Mouse (Mus musculus) lung, adult 2 months (tissue): ENCODE measurements around the gene Ldlrap1. TPM values are rescaled to one million over a fixed set of nuclear protein-coding genes. Genes with fewer than 3 reads are reported as not detected.

Source experiments
- DNase-seq: peaks from one replicate; pipeline ENCODE4 v3.0.0; 2022
- H3K4me1 ChIP-seq: fragments of 200-500 bp; 2 replicates; pipeline ENCODE4 v1.6.1; 2011; ENCODE audit warnings: low read length; ENCODE audit not compliant: control insufficient read depth, insufficient read depth
- H3K4me3 ChIP-seq: fragments of 200-500 bp; replicated peaks from 2 replicates; pipeline ENCODE3; 2011; ENCODE audit warnings: low read depth, mild to moderate bottlenecking, control low read depth, low read length; ENCODE audit errors: extremely low read depth
- CTCF ChIP-seq: fragments of 200-500 bp; IDR thresholded peaks from 2 replicates; pipeline ENCODE4 v1.5.1; 2011; ENCODE audit warnings: mild to moderate bottlenecking, low read length, control low read depth; ENCODE audit not compliant: insufficient read depth
- POLR2A ChIP-seq: fragments of 200-500 bp; IDR thresholded peaks from 2 replicates; pipeline ENCODE4 v1.6.1; 2011; ENCODE audit warnings: low read depth, mild to moderate bottlenecking, control low read depth, low read length, borderline replicate concordance; ENCODE audit errors: extremely low read depth
- whole genome bisulfite sequencing: fragments of 180-500 bp; shearing (Covaris S2); methylation state at CpG from one replicate; pipeline ENCODE4 v1.1.7; 2018; 5-methylcytosine and 5-hydroxymethylcytosine counted together
- polyA plus RNA-seq: library from polyadenylated mRNA; depleted of rRNA; stranded (reverse); fragments of >200 nt; gene quantifications from 2 replicates; pipeline ENCODE4 v1.2.3, GENCODE M21; 2012

Ldlrap1 gene
- polyA plus RNA-seq, 1 experiment, result 30.6 TPM

DNA sequence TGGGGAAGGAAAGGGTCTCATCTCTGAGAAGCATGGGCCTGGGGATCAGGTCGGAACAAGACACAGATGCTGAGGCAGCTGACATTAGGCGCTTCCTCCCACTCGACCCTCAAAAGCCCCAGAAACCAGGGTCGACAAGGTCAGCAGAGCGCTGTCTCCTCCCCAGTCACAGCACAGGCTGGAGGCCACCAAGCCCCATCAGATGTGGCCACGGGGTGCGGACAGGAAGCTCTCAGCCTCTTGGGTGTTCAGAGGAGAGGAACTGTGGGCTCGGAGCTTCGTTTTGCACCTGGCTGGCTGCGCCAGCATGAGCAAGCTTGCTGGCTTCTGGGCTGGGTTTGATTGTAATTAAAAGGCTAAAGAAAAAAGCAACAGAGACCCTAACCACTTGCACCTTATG is 13.5 kb downstream of the Ldlrap1 start:
- no peak for DNase-seq
- Histone ChIP-seq H3K4me1 (peaks cover 37% of the 10 kb centered on the region), H3K4me3 (no peak overlapping the region)
- WGBS, result 49% methylated on average over 10 of the region's 10 CpGs
- TF ChIP-seq POLR2A (no peak), CTCF (no peak)

DNA sequence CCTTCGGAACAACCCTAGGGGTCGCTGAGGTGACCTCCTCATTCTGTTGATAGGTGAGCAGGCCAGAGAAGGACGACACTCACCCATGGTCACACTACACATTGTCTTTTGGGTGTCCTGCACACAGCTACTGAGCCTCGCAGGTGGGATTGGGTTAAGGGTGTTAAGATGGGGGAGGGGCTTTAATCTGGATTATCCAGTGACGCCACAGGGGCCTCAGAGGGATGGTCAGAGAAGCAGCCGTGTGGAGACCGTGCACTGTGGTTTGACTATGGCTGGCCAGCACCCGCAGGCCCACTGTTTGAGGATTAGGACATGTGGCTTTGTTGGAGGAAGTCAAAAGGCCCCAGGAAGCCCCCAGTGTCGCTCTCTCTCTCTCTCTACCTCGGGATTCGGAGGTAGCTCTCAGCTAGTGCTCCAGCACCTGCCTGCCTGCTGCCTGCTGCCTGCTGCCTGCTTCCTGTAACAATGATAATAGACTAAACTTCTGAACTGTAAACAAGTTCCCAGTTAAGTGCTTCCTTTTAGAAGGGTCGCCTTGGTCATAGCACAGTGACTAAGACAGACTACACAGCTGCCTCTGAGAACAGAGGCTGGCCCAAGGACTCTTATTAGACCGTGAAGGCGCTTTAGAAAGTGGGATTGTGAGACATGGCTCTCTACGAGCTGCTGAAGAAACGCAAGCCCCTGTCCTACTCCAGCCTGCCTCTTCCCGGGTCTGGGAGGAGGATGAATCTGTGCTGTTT is 14.1 kb downstream of the Ldlrap1 start:
- DNase-seq, result no peak
- TF ChIP-seq POLR2A, result no peak
- no peak for TF ChIP-seq CTCF
- H3K4me3 ChIP-seq, result no peak overlapping the region
- peaks cover 32% of the 10 kb centered on the region for H3K4me1 ChIP-seq
- 44% methylated on average over 17 of the region's 17 CpGs for WGBS

DNA sequence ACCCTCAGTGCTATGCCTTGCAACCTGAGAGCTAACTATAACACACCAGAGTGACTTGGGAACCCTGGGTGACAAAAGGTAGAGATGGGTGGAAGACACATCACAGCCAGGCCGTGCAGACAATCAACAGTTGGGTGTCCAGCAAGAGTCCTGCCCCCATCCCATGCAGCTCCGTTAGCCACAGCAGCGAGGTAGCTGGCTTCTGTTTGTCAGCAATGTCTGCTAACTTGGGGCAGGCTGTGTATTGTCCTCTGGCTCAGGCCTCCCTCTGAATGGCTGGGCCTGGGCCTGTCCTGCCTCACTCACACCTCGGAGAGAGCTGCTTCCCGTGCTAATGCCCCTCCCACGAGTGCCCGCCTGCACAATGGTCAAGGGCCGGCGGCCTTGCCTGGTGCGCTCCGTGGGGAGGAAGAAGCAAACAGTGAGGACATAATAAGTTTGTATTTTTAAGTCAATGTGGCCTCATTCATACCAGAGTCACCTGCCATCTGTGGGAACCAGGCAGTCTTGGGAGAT is 14.9 kb downstream of the Ldlrap1 start:
- 39% methylated on average over 11 of the region's 11 CpGs for WGBS
- no peak overlapping the region for H3K4me3 ChIP-seq
- no peak for DNase-seq
- H3K4me1 ChIP-seq, result peaks cover 28% of the 10 kb centered on the region
- no peak for TF ChIP-seq POLR2A
- no peak for TF ChIP-seq CTCF

DNA sequence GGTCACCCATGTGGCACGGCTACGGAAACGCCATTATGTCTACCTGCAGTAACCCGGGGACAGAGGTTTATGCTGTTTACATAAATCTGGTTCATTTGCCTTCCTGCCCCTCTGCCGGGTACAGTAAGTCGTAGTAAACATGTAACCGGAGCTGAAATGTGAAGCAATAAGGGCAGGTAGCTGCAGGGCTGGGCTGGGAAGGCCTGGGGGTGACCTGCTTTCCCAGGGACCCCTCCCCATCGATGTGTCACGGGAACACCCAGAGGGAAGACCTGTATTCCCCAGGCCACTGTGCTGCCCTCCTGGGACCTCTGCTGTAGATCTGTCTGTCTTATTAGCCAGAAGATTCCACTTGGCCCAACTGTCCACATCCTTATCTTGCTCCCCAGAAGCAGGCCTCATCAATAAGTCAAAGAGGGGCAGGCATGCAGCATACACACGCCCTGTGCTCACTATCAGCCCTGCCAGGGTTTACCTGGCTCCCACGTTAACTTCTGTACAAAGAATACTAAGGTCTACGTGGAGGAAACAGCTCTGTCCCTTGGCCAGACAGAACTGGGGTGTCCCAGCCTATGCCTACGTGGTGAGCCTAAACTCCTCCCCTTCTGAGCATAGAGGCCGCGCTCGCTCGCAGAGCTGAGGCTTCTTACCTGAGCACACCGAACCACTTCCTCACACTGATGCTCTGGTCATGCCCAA is 16.0 kb downstream of the Ldlrap1 start:
- Histone ChIP-seq H3K4me1 (peaks cover 28% of the 10 kb centered on the region), H3K4me3 (no peak overlapping the region)
- DNase-seq, result no peak
- no peak for TF ChIP-seq POLR2A
- TF ChIP-seq CTCF, result no peak
- 84% methylated on average over 18 of the region's 18 CpGs for WGBS

DNA sequence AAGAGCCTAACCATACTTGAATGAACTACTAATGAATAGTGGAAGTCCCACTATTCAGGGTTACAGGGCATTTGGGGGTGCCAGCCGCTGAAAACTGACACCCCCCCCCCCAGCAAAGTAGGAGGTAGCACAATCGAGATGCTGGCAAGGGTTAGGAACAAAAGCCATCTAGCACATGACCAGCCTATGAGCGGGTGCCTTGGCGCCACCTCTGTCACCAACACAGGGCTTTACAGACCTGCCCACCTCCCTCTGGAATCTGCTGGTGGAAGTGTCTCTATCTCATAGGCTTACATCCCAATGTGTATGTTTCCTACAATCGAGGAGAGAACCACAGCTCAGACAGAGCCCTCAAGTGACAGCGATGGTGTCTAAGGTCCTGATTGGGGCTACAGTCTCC is 17.0 kb downstream of the Ldlrap1 start:
- 70% methylated on average over 6 of the region's 6 CpGs for WGBS
- TF ChIP-seq POLR2A (no peak), CTCF (no peak)
- no peak overlapping the region for H3K4me3 ChIP-seq
- H3K4me1 ChIP-seq, result peaks cover 26% of the 10 kb centered on the region
- no peak for DNase-seq

DNA sequence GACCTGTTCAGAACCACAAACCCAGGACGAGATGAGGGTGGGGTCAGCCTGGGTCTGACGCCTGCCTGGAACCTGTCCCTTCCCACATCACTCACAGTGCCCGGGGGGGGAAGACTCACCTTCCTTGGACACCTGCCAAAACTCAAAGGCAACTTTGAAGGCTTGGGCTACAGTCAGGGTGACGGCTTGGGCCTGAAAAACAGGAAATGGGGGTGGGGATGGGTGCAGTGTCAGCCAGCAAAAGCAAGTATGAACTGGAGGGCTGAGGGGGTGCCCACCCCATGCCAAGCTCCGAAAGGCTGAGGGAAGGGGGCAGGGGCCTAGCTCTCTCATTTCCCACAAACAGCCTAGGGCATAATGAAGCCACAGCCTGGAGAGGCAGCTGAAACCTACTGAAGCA is 17.6 kb downstream of the Ldlrap1 start:
- DNase-seq, result no peak
- no peak for TF ChIP-seq POLR2A
- TF ChIP-seq CTCF, result no peak
- Histone ChIP-seq H3K4me1 (peaks cover 25% of the 10 kb centered on the region), H3K4me3 (no peak overlapping the region)
- WGBS, result 39% methylated on average over 5 of the region's 5 CpGs

DNA sequence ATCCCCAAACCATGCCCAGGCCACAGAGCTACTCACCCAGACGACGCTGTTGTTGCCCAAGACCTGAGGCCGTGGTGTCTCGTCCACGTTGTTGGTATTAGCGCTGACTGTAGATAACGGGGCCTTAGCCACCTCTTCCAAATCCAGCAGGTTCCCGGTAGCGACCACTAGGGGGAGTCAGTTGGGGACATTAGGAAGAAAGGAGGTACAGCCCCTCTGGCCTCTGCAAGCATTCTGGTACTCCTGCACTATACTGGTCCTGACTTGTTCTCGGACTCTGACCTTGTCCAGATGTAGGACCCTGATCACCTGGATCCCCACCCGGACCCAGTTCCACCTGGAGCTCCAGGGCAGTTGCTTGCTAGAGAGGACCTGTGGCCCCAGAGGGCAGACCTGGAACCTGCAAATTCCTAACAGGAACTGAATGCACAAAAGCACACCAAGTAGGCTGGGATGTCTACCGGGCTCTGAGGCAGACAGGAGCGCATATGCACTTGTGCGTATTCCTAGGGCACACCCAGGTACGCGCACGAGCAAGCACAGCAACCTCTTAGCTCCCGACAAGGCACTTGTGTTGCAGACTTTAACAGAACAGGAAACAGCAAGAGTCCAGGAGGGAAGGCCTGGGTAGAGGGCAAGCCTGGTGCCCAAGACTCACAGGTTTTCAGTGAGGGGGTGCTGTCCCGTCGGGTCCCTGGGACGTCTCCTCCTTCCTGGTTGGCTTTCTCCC is 18.4 kb downstream of the Ldlrap1 start:
- DNase-seq, result no peak
- H3K4me1 ChIP-seq, result peaks cover 18% of the 10 kb centered on the region
- 65% methylated on average over 21 of the region's 21 CpGs for WGBS

DNA sequence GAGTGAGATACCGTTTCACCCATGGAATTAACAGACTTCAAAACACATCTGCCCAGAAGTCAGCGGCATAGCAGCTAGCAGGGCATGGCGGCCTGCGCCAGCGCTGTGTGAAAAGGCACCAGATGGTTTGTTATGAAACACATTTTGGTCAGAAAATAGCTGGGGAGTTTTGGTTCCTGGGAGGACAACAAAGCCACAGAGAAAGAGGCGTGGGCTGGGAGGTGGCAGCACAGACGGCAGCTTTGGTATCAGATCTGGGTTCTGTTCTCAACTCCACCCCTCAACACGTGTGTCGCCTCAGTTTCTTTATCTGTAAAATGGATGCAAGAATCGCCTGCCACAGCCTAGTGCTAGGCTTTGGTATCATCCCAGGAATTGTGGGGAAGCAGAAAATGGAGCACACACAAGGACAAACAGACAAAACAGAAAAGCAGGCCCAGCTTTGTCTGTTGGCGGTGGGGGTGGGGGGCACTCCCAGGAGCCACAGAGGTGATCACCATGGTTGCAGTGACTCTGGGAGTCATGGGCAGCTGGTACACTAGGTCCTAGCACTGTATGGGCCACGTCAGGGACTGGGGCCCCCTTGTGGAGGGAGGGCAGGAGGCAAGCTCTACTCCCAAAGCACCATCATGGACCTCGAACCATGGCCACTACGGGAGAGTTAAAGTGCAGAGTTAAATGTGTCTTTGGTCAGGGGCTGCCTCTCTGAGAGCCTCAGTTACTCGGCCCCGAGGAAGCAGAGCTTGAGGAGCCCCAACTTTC is 21.7 kb downstream of the Ldlrap1 start:
- H3K4me3 ChIP-seq, result no peak overlapping the region
- no peak for DNase-seq

More for the DNA sequence above, 18.4 kb downstream of the Ldlrap1 start:
- TF ChIP-seq POLR2A (no peak), CTCF (peak; percentile 62)
- H3K4me3 ChIP-seq, result no peak overlapping the region

More for the DNA sequence above, 21.7 kb downstream of the Ldlrap1 start:
- no peaks in the 10 kb centered on the region for H3K4me1 ChIP-seq
- TF ChIP-seq POLR2A, result no peak
- peak; percentile 48 for TF ChIP-seq CTCF
- 82% methylated on average over 16 of the region's 16 CpGs for WGBS
